Mouse (Mus musculus) fibroblast of lung, adult 2 months (primary cell): Measurements from ENCODE around the gene Cnga1.

Experiments
- DNase-seq: peaks from one replicate; pipeline ENCODE4 v3.0.0-alpha.2; 2011; ENCODE audit warnings: low read depth

The Cnga1 gene

GRCm38 (mm10) chr5:72644175-72644574 lies at the start of gene Cnga1:
Gene Cnga1, minus strand, starts transcription at chr5:72644275.
- DNase-seq = no peak

- no peak for DNase-seq
Observed at GRCm38 (mm10) chr5:72690516-72690915, 46.4 kb upstream of the Cnga1 start.

GRCm38 (mm10) chr5:72689556-72689955 lies 45.5 kb upstream of the Cnga1 start:
- no peak for DNase-seq

- DNase-seq = no peak
Observed at GRCm38 (mm10) chr5:72681451-72681850, 37.4 kb upstream of the Cnga1 start.

GRCm38 (mm10) chr5:72674994-72675542 lies 31.0 kb upstream of the Cnga1 start:
- no peak for DNase-seq

GRCm38 (mm10) chr5:72671017-72671699 lies 27.1 kb upstream of the Cnga1 start:
- DNase-seq = no peak

- DNase-seq = no peak
Observed at GRCm38 (mm10) chr5:72668351-72668750, 24.3 kb upstream of the Cnga1 start.

GRCm38 (mm10) chr5:72666428-72666827 lies 22.4 kb upstream of the Cnga1 start:
- no peak for DNase-seq

GRCm38 (mm10) chr5:72665281-72665680 lies 21.2 kb upstream of the Cnga1 start:
- DNase-seq = no peak

- DNase-seq = no peak
Observed at GRCm38 (mm10) chr5:72664854-72665253, 20.8 kb upstream of the Cnga1 start.

GRCm38 (mm10) chr5:72664126-72664525 lies 20.1 kb upstream of the Cnga1 start:
- DNase-seq = no peak

GRCm38 (mm10) chr5:72661051-72661781 lies 17.1 kb upstream of the Cnga1 start:
- no peak for DNase-seq

GRCm38 (mm10) chr5:72658375-72658774 lies 14.3 kb upstream of the Cnga1 start:
- DNase-seq = no peak

- DNase-seq = no peak
Observed at GRCm38 (mm10) chr5:72656270-72656791, 12.3 kb upstream of the Cnga1 start.

GRCm38 (mm10) chr5:72653068-72653674 lies 9.1 kb upstream of the Cnga1 start:
- DNase-seq = no peak

- DNase-seq = peak; percentile 38
Observed at GRCm38 (mm10) chr5:72648987-72649735, 5.1 kb upstream of the Cnga1 start.

- DNase-seq = no peak
Observed at GRCm38 (mm10) chr5:72647958-72648595, 4.0 kb upstream of the Cnga1 start.

GRCm38 (mm10) chr5:72647418-72647907 lies 3.4 kb upstream of the Cnga1 start, which contains the start of gene Nipal1:
Gene Nipal1, plus strand, starts transcription at chr5:72647795.
- peak; percentile 46 for DNase-seq

- DNase-seq = no peak
Observed at GRCm38 (mm10) chr5:72646996-72647395, 2.9 kb upstream of the Cnga1 start.

- no peak for DNase-seq
Observed at GRCm38 (mm10) chr5:72646131-72646530, 2.1 kb upstream of the Cnga1 start.

GRCm38 (mm10) chr5:72643655-72644054 lies 420 bp downstream of the Cnga1 start:
- DNase-seq = no peak
